Mouse (Mus musculus): ENCODE measurements around the gene Tmem30a. TPM values are rescaled to one million over a fixed set of nuclear protein-coding genes. Genes with fewer than 3 reads are reported as not detected.

Tmem30a gene
- polyA plus RNA-seq, 1 experiment, result 23.0 TPM

DNA sequence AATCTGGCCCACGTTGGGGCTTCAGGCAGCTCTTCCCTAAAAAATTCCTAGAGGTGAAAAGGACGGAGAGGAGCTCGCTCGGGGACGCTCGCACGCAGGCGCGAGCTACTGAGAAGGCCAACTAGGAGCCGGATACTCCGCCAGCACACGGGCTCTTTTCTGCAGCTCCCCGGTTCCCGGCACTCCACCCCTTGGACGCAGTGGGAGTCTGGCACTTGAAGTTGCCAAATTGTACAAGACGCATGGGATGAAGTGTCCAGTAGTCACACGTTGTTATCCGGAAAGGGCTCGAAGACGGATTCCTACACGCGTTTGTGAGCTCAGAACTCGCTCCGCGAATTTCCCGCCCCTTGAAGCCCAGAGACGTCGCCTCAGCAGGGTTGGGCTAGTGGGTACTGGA, 73.9 kb downstream of the Tmem30a start:
- H3K4me1 ChIP-seq (ENCODE audit: control insufficient read depth, insufficient read depth, insufficient read length), result peaks cover 2% of the 10 kb centered on the region; the same call in 1 of the 2 replicates
- H3K27me3 ChIP-seq (ENCODE audit: control insufficient read depth, insufficient read depth, low read length), result peaks cover 24% of the 10 kb centered on the region
- 2% methylated on average over 28 of the region's 28 CpGs for WGBS
- TF ChIP-seq POLR2A (IDR thresholded peaks at IDR 0.05; ENCODE audit: low read depth, low read length) (no peak), CTCF (IDR thresholded peaks at IDR 0.05; ENCODE audit: extremely low read depth, insufficient read depth, insufficient read length, insufficient replicate concordance) (no peak)
- no peaks in the 10 kb centered on the region for H3K36me3 ChIP-seq (ENCODE audit: control insufficient read depth, insufficient read depth, low read length)
- no peak overlapping the region; the same call in 1 of the 2 replicates for H3K4me3 ChIP-seq (ENCODE audit: extremely low read depth, insufficient read depth, insufficient read length)
- no peak for DNase-seq (ENCODE audit: low read depth in 1 of 2, low spot score in 2 of 2)
- no peak overlapping the region for H3K27ac ChIP-seq (ENCODE audit: insufficient read depth, low read length)

Other genes with a start within 250 kb of the Tmem30a start
- 3.2 and 3.4 TPM in 2 replicates for gene Col12a1, start 74.7 kb downstream of the Tmem30a start, polyA plus RNA-seq (2012; rRNA removed)
- gene Cox7a2, start 33.6 kb downstream of the Tmem30a start, polyA plus RNA-seq (2012; rRNA removed), result 38.5 and 54.2 TPM in 2 replicates
- gene Filip1, start 219.3 kb upstream of the Tmem30a start, polyA plus RNA-seq (2012; rRNA removed), result 0.82 and 1.1 TPM in 2 replicates

Data from spleen, adult 2 months (tissue).